Comparison of ENCODE assay signal across 7 mouse cellular contexts in the genomic region with DNA sequence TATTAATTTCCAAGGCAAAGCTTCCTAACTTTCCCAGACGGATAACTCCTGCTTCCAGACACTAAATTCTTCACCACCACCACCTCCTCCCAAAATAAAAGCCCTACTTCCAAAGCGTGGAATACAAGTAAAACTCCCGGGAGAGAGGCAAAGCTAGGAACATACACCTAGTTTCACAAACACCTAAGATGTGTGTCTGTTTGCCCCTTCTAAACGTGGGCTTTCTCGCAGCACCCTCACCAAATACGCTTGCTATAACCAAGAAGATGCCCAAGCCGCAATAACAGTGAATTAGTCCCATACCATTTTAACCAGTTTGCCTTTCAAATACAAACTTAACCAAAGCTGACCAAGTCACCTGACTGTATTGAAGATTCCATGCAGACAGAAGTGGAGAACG. TPM values are rescaled to one million over a fixed set of nuclear protein-coding genes. Genes with fewer than 3 reads are reported as not detected.
DNase-seq lines count a peak whose midpoint lies in the region; ATAC-seq and TF ChIP-seq lines count a peak whose summit lies in the region.

No protein-coding gene starts in this region.

- H3K4me3 ChIP-seq in lung, postnatal 0 days (ENCODE audit: low read depth, low read length): peak overlapping the region; percentile 62; the same call in 1 of the 2 replicates
- no peak overlapping the region for H3K4me3 ChIP-seq in lung, adult 2 months (replicated peaks; ENCODE audit: extremely low read depth, low read depth, low read length)
- H3K4me3 ChIP-seq in liver, postnatal 0 days (ENCODE audit: low read depth, low read length): no peak overlapping the region

- H3K9me3 ChIP-seq in lung, postnatal 0 days (ENCODE audit: low read length): no peaks in the 10 kb centered on the region
- H3K9me3 ChIP-seq in liver, postnatal 0 days (ENCODE audit: low read length): no peaks in the 10 kb centered on the region

- ATAC-seq in lung, postnatal 0 days: no peak
- no peak for ATAC-seq in liver, postnatal 0 days

- no peak for DNase-seq in lung, postnatal 0 days (ENCODE audit: low spot score)
- DNase-seq in lung, adult 2 months: no peak
- peak; percentile 11 to 22 for DNase-seq in heart, postnatal 36 days
- DNase-seq in liver, postnatal 0 days: no peak
- no peak for DNase-seq in layer of hippocampus, adult 11-12 months (ENCODE audit: low spot score)
- DNase-seq in left cerebral cortex, adult 8-10 months (ENCODE audit: low spot score in 2 of 2): no peak
- no peak for DNase-seq in layer of hippocampus, adult 18-20 months (ENCODE audit: low spot score in 2 of 2)

- H3K36me3 ChIP-seq in lung, postnatal 0 days (ENCODE audit: insufficient read depth, low read length): no peaks in the 10 kb centered on the region
- H3K36me3 ChIP-seq in liver, postnatal 0 days (replicated peaks; ENCODE audit: insufficient read depth, low read length): no peaks in the 10 kb centered on the region

- WGBS in lung, postnatal 0 days: 12% methylated on average over 8 of the region's 8 CpGs
- WGBS in lung, adult 2 months: 9% methylated on average over 8 of the region's 8 CpGs
- WGBS in liver, postnatal 0 days (ENCODE audit: insufficient replicate concordance): 8% methylated on average over 8 of the region's 8 CpGs

- TF ChIP-seq CTCF in lung, postnatal 0 days (IDR thresholded peaks at IDR 0.05): no peak
- no peak for TF ChIP-seq CTCF in lung, adult 2 months (IDR thresholded peaks at IDR 0.05; ENCODE audit: insufficient read depth, low read length)
- TF ChIP-seq CTCF in liver, postnatal 0 days (IDR thresholded peaks at IDR 0.05; ENCODE audit: low read depth): no peak

- intact Hi-C loops in heart, postnatal 36 days (cut with DNase I): loop anchor here (2.0 to 5.0 kb wide), 4 partner anchors 48 to 305 kb away; a partner anchor contains a TSS

- TF ChIP-seq EP300 in lung, postnatal 0 days (IDR thresholded peaks at IDR 0.05): no peak
- no peak for TF ChIP-seq EP300 in liver, postnatal 0 days (IDR thresholded peaks at IDR 0.05; ENCODE audit: low read depth)

- H3K27me3 ChIP-seq in lung, postnatal 0 days (replicated peaks; ENCODE audit: insufficient read depth, low read length): peaks cover 46% of the 10 kb centered on the region
- peaks cover 76% of the 10 kb centered on the region for H3K27me3 ChIP-seq in liver, postnatal 0 days (ENCODE audit: insufficient read depth, low read length)

- peak overlapping the region; percentile 96 for H3K4me2 ChIP-seq in lung, postnatal 0 days (replicated peaks; ENCODE audit: low read depth, low read length)
- H3K4me2 ChIP-seq in liver, postnatal 0 days (ENCODE audit: low read depth, low read length): peak overlapping the region; percentile 86

- H3K9ac ChIP-seq in lung, postnatal 0 days (replicated peaks; ENCODE audit: low read depth): no peak overlapping the region
- no peak overlapping the region for H3K9ac ChIP-seq in liver, postnatal 0 days (replicated peaks)

- TF ChIP-seq POLR2A in lung, adult 2 months (IDR thresholded peaks at IDR 0.05; ENCODE audit: borderline replicate concordance, extremely low read depth, low read depth, low read length): no peak

- H3K4me1 ChIP-seq in lung, postnatal 0 days (ENCODE audit: insufficient read depth, low read depth, low read length): no peaks in the 10 kb centered on the region
- peaks cover 3% of the 10 kb centered on the region for H3K4me1 ChIP-seq in lung, adult 2 months (ENCODE audit: control insufficient read depth, insufficient read depth, low read length)
- H3K4me1 ChIP-seq in liver, postnatal 0 days (ENCODE audit: insufficient read depth): peaks cover 12% of the 10 kb centered on the region

- no peak overlapping the region for H3K27ac ChIP-seq in lung, postnatal 0 days (ENCODE audit: low read length)
- no peak overlapping the region for H3K27ac ChIP-seq in liver, postnatal 0 days (ENCODE audit: low read depth)

RNA-seq across cellular contexts. Expression of a gene that starts 1.8 kb away (rescaled TPM):
- polyA plus RNA-seq in lung, postnatal 0 days (2015; fragmentation: Nextera tagmentation; extraction: Ambion mirVana): 0.27 and 0.31 TPM in 2 replicates
- 0.75 and 1.2 TPM in 2 replicates for polyA plus RNA-seq in lung, adult 2 months (2012; rRNA removed)
- 10 to 100 TPM; 13.3 to 13.9 TPM for total RNA-seq in heart, postnatal 36 days (2021)
- polyA plus RNA-seq in liver, postnatal 0 days (2015; fragmentation: Nextera tagmentation; extraction: Ambion mirVana): 0.02 TPM in 2 replicates
- total RNA-seq in left cerebral cortex, adult 8-10 months (2022): 10 to 100 TPM; 59.6 to 62.9 (median 61.6) TPM
- 10 to 100 TPM; 81.7 to 82.8 TPM for total RNA-seq in layer of hippocampus, adult 18-20 months (2021)

RNA-seq across cellular contexts. Expression of a gene that starts 1.9 kb away (rescaled TPM):
- polyA plus RNA-seq in lung, postnatal 0 days (2015; fragmentation: Nextera tagmentation; extraction: Ambion mirVana): 0.16 TPM in 1 of 2 replicates, not detected in the other
- 0.18 and 0.36 TPM in 2 replicates for polyA plus RNA-seq in lung, adult 2 months (2012; rRNA removed)
- 1 to 10 TPM; 2.1 to 2.2 TPM for total RNA-seq in heart, postnatal 36 days (2021)
- not detected in 2 replicates for polyA plus RNA-seq in liver, postnatal 0 days (2015; fragmentation: Nextera tagmentation; extraction: Ambion mirVana)
- total RNA-seq in left cerebral cortex, adult 8-10 months (2022): 1 to 10 TPM; 1.3 to 3.6 (median 2.6) TPM
- total RNA-seq in layer of hippocampus, adult 18-20 months (2021): 1 to 10 TPM; 1.5 to 1.7 TPM

RNA-seq across cellular contexts. Expression of a gene that starts 48.7 kb away (rescaled TPM):
- polyA plus RNA-seq in lung, postnatal 0 days (2015; fragmentation: Nextera tagmentation; extraction: Ambion mirVana): 4.5 and 5.1 TPM in 2 replicates
- 5.6 and 6.4 TPM in 2 replicates for polyA plus RNA-seq in lung, adult 2 months (2012; rRNA removed)
- 10 to 100 TPM; 28.4 to 32.2 TPM for total RNA-seq in heart, postnatal 36 days (2021)
- 4.2 and 4.5 TPM in 2 replicates for polyA plus RNA-seq in liver, postnatal 0 days (2015; fragmentation: Nextera tagmentation; extraction: Ambion mirVana)
- 10 to 100 TPM; 17.9 to 23.9 (median 19.2) TPM for total RNA-seq in left cerebral cortex, adult 8-10 months (2022)
- total RNA-seq in layer of hippocampus, adult 18-20 months (2021): 10 to 100 TPM; 18.3 to 19.6 TPM

Comparison
In these comparisons a context has a peak if more than half of its experiments do, and no peak if none do; other contexts are left out.
1. DNase-seq: peak in heart, postnatal 36 days (2 of 2); none in lung, postnatal 0 days (single experiment), lung, adult 2 months (single experiment), liver, postnatal 0 days (single experiment), layer of hippocampus, adult 11-12 months (single experiment), left cerebral cortex, adult 8-10 months (0 of 2) and layer of hippocampus, adult 18-20 months (0 of 2).
2. RNA of a gene that starts 1.8 kb away (total RNA-seq): 81.7 to 82.8 TPM in layer of hippocampus, adult 18-20 months and 59.6 to 62.9 TPM in left cerebral cortex, adult 8-10 months; 13.3 to 13.9 TPM in heart, postnatal 36 days; every median in the first group is over 4 times any median in the second.